Mouse (Mus musculus): ENCODE measurements around the gene Fkbp11. TPM values are rescaled to one million over a fixed set of nuclear protein-coding genes. Genes with fewer than 3 reads are reported as not detected.

Fkbp11 gene
- polyA plus RNA-seq (2021; fragmentation: Nextera tagmentation), result 3.7 and 4.3 TPM in 2 replicates
- long read RNA-seq, experiment 1, result 0 reads
- long read RNA-seq, experiment 2, transcript Fkbp11-201 (6 exons, 734 nt), result major isoform, 6 of 8 reads
- long read RNA-seq, experiment 2, partial matches to known transcripts, result 1 of 8 reads
- long read RNA-seq, experiment 2, other reads (novel, unspliced or antisense), result 1 of 8 reads

DNA sequence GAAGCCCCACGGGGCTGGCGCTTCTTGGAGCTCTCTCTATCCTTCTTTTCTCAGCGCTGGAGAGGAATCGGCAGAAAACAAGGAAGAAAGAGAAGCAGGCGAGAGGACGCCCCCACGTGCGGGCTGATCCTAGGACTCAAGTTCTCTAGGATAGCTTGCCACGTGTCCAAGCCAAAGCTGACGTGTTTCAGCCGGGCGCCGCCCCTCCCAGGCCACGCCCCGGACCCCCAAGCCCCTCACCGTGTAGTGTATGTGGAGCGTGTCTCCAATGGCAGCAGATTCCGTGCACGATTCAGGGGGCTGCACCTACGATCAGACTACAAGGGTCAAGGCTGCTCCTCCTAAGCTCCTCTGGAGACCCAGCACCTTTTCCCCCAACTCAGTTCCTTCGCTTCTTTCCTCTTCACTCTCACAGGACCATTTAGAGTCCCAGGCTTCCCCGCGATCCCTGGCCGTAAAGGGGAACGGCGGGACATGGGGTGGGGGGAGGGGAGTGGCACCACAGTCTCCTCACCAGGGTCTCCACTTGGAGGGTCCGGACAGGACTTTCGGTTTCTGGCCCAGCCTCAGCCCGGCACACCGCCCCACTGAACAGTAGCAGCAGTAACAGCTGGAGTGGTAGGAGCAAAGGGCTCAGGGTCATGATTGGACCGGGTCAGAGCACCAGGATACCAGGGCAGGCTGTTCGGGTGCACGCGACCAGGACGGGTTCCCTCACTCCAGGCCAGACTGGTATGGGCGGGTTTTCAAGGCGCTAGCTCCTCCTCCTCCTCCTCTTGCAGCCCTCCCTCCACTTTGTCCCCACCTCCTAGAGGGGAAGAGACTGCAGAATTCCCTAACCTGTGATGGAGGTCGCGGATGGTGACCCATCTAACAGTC lies at the start of gene Fkbp11:
Gene Fkbp11, minus strand, starts transcription at position 756 of the 879 bp plus-strand sequence.

DNA sequence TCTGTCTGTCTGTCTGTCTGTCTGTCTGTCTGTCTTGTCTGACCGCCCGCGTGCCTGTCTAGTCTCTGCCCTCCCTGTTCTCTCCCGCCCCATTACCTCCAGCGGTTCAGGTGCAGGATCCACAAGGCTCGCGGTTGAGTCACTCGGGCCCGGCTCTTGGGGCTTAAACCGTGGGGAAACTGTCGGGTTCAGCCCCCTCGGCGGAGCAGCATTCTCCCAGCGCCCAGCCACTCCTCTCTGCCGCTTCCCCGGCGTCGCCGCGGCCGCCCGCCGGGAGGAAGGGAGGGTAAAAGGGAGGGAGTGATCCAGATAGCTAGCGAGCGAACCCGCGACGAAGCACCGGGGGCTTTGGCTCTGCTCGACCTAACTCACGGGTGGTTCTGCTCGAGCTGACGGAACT lies 49.8 kb upstream of the Fkbp11 start, which contains the start of gene Wnt10b:
Gene Wnt10b, minus strand, starts transcription at position 389 of the 400 bp plus-strand sequence.

DNA sequence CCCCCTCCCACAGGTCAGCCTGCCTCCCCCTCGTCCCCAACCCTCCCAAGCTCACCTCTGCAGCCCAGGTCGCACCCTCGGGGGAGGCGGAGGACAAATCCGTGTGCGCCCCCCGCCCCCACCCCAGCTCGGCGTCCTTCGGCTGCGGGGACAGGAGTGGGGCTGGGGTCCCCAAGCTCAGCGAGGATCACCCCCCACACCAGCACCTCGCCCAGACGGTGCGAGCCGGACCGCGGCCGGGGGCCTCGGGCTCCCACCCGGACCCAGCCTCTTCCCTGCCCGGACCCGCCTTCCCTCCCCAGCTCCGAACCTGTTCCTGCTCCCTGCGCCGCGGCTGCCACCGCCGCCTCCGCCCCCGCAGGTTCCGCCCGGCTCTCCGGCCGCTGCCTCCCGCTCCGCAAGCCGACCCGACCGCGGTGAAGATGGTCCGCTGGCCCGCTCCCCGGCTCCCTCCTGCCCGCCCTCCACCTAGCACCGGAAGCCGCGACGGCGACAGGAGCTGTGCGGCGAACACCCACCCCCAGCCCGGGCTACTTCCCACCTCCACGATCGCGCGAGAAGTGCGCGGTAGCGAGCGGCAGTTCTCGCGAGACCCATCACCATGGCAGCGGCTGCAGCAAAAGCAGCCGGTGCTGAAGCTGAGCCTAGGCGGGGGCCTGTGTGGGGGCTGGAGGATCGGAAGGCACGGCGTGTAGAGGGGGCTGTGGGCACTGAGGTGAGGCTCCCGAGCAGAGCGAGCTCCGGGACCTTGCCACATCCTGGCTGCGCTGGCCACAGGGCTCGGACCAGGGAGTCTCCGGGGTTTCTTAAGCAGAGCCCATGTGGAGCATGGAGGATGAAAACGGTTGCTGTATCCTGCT lies 34.9 kb upstream of the Fkbp11 start, which contains the start of gene Arf3:
Gene Arf3, minus strand, starts transcription at position 545 of the 860 bp plus-strand sequence.

DNA sequence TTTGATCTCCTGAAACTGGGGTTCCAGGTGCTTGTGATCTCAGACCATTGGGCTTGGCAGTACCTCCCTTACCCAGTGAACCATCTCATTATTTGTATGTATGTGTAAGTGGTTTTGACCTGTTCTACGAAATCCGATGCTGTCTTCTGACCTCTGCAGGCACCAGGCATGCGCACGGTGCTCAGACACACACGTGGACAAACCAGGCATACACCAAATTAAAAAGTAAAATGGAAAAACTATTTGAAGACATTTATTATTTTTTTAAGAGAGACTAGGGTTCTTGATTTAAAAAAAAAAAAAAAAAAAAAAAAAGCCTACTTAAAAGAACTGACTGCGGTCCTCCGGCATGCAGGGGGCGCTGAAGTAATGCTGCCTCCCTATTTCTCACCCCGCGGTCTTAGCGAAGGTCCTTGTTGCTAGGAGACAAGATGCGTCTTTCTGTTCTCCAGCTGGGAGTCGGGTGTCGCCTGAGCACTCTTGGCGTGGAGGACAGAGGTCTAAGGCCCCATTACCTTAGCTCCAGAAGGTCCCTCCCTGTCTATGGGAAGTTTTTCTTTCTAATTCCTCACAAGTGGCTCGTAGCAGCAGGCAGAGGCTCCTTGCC lies 20.1 kb downstream of the Fkbp11 start, which contains the start of gene Ccdc65:
Gene Ccdc65, plus strand, starts transcription at position 442 of the 607 bp plus-strand sequence.

DNA sequence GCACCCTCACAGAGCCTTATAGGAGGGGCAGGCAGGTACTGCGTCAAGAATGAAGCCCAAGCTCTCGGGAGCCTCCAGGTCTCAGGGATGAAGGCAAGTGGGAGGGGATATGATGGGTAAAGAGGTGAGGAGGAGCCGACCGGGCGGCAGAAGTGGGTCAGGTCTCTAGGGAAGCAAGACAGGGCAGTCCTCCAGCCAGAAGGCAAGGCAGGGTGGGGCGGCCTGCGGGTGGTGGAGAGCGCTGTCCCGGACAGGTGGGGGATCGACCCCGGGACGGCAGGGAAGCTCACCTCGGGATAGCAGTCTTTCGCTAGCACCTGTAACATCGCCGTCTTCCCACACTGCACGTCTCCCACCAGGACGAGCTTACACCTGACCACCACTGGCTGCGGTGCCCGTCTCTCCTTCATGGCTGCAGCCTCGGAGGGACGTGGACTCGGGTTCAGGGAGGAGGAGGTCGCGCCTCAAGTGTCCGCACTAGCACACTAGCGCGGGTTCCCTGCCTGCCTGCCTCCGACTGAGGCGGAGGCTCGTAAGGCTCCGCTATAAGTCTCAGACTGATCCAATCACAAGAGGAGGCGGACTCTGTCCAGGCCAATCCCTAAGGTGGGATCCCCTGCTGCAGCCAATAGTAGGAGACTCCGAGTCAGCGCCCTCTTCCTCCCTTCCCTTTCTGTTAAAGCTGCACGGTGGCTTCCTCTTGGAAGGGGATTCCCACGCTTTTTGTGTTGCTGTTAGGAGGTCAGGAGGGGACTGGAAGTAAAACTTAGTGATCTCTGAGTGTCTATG lies 50.9 kb downstream of the Fkbp11 start, which contains the start of gene Rnd1:
Gene Rnd1, minus strand, starts transcription at position 522 of the 789 bp plus-strand sequence.

Other genes starting within 250 kb of the Fkbp11 start
- not detected in 2 replicates for gene Lalba, start 245.5 kb downstream of the Fkbp11 start, polyA plus RNA-seq (2021; fragmentation: Nextera tagmentation)
- 0.01 TPM in 1 of 2 replicates, not detected in the other for gene Olfr279, start 235.8 kb downstream of the Fkbp11 start, polyA plus RNA-seq (2021; fragmentation: Nextera tagmentation)
- gene Kansl2, start 193.9 kb downstream of the Fkbp11 start, polyA plus RNA-seq (2021; fragmentation: Nextera tagmentation), result 39.2 and 43.9 TPM in 2 replicates
- gene Ccnt1, start 157.3 kb downstream of the Fkbp11 start, polyA plus RNA-seq (2021; fragmentation: Nextera tagmentation), result 21.6 and 24.3 TPM in 2 replicates
- gene 4930415O20Rik, start 157.2 kb downstream of the Fkbp11 start, polyA plus RNA-seq (2021; fragmentation: Nextera tagmentation), result not detected in 2 replicates
- 2.3 and 3.5 TPM in 2 replicates for gene Adcy6, start 118.1 kb downstream of the Fkbp11 start, polyA plus RNA-seq (2021; fragmentation: Nextera tagmentation)
- 69.9 and 113 TPM in 2 replicates for gene Cacnb3, start 97.4 kb downstream of the Fkbp11 start, polyA plus RNA-seq (2021; fragmentation: Nextera tagmentation)
- 21.4 and 22.1 TPM in 2 replicates for gene Ddx23, start 65.3 kb downstream of the Fkbp11 start, polyA plus RNA-seq (2021; fragmentation: Nextera tagmentation)
- 18.2 and 20.5 TPM in 2 replicates for gene Rnd1, start 50.7 kb downstream of the Fkbp11 start, polyA plus RNA-seq (2021; fragmentation: Nextera tagmentation)
- gene Ccdc65, start 20.0 kb downstream of the Fkbp11 start, polyA plus RNA-seq (2021; fragmentation: Nextera tagmentation), result 8.6 and 9.4 TPM in 2 replicates
- gene Arf3, start 35.0 kb upstream of the Fkbp11 start, polyA plus RNA-seq (2021; fragmentation: Nextera tagmentation), result 83.7 and 260 TPM in 2 replicates
- 0.10 TPM in 1 of 2 replicates, not detected in the other for gene Wnt10b, start 50.0 kb upstream of the Fkbp11 start, polyA plus RNA-seq (2021; fragmentation: Nextera tagmentation)
- 0.93 and 1.6 TPM in 2 replicates for gene Wnt1, start 61.7 kb upstream of the Fkbp11 start, polyA plus RNA-seq (2021; fragmentation: Nextera tagmentation)
- 59.9 and 75.6 TPM in 2 replicates for gene Ddn, start 81.3 kb upstream of the Fkbp11 start, polyA plus RNA-seq (2021; fragmentation: Nextera tagmentation)
- 67.4 and 70.2 TPM in 2 replicates for gene Prkag1, start 103.3 kb upstream of the Fkbp11 start, polyA plus RNA-seq (2021; fragmentation: Nextera tagmentation)
- gene Kmt2d, start 143.0 kb upstream of the Fkbp11 start, polyA plus RNA-seq (2021; fragmentation: Nextera tagmentation), result 9.8 and 13.0 TPM in 2 replicates
- 9.0 and 9.2 TPM in 2 replicates for gene Rhebl1, start 166.3 kb upstream of the Fkbp11 start, polyA plus RNA-seq (2021; fragmentation: Nextera tagmentation)
- gene Dhh, start 170.3 kb upstream of the Fkbp11 start, polyA plus RNA-seq (2021; fragmentation: Nextera tagmentation), result 0.10 and 0.11 TPM in 2 replicates
- 1.4 and 1.8 TPM in 2 replicates for gene Lmbr1l, start 190.0 kb upstream of the Fkbp11 start, polyA plus RNA-seq (2021; fragmentation: Nextera tagmentation)
- 1,314 and 1,433 TPM in 2 replicates for gene Tuba1b, start 206.4 kb upstream of the Fkbp11 start, polyA plus RNA-seq (2021; fragmentation: Nextera tagmentation)
- not detected in 2 replicates for gene Gm49450, start 225.4 kb upstream of the Fkbp11 start, polyA plus RNA-seq (2021; fragmentation: Nextera tagmentation)
- gene Tuba1a, start 225.5 kb upstream of the Fkbp11 start, polyA plus RNA-seq (2021; fragmentation: Nextera tagmentation), result 2,725 and 3,450 TPM in 2 replicates